Mouse (Mus musculus) cortical plate, adult 2 months (tissue): ENCODE data around the gene Srrm1. TPM values are rescaled to one million over a fixed set of nuclear protein-coding genes. Genes with fewer than 3 reads are reported as not detected.
"Not testable (repeated sequence)": the region's sequence is repeated elsewhere in the genome, so short reads cannot be mapped to it uniquely, and the experiment has no call there.

Source experiments
- H3K27ac ChIP-seq: fragments of 200-500 bp; 2 replicates; pipeline ENCODE4 v1.5.1; 2012; ENCODE audit warnings: low read length, control low read depth, inconsistent platforms; ENCODE audit not compliant: insufficient read depth
- H3K4me1 ChIP-seq: fragments of 200-500 bp; 2 replicates; pipeline ENCODE4 v1.6.1; 2011; ENCODE audit warnings: low read length; ENCODE audit not compliant: control insufficient read depth, insufficient read depth
- H3K4me3 ChIP-seq: fragments of 200-500 bp; 2 replicates; pipeline ENCODE4 v1.5.1; 2011; ENCODE audit warnings: mild to moderate bottlenecking, low read length, control low read depth; ENCODE audit not compliant: insufficient read depth
- CTCF ChIP-seq: fragments of 200-500 bp; IDR thresholded peaks from 2 replicates; pipeline ENCODE4 v1.5.1; 2011; ENCODE audit warnings: mild to moderate bottlenecking, control low read depth, low read length; ENCODE audit not compliant: insufficient read depth; ENCODE audit errors: extremely low read depth
- POLR2A ChIP-seq: fragments of 200-500 bp; IDR thresholded peaks from 2 replicates; pipeline ENCODE4 v1.6.1; 2011; ENCODE audit warnings: mild to moderate bottlenecking, low read length, control low read depth; ENCODE audit not compliant: insufficient read depth; ENCODE audit errors: extremely low read depth
- polyA plus RNA-seq: library from polyadenylated mRNA; depleted of rRNA; stranded (reverse); fragments of >200 nt; gene quantifications from 2 replicates; pipeline ENCODE4 v1.2.3, GENCODE M21; 2012

The Srrm1 gene
- polyA plus RNA-seq, 1 experiment, result 115 TPM

GRCm38 (mm10) chr4:135357221-135357920 is 4.2 kb upstream of the Srrm1 start:
- Histone ChIP-seq H3K27ac (no peak overlapping the region), H3K4me3 (no peak overlapping the region), H3K4me1 (no peaks in the 10 kb centered on the region)
- TF ChIP-seq CTCF, result no peak

- Histone ChIP-seq H3K4me1 (no peaks in the 10 kb centered on the region; the same call in 1 of the 2 replicates), H3K27ac (no peak overlapping the region), H3K4me3 (no peak overlapping the region)
- TF ChIP-seq CTCF, result no peak
- TF ChIP-seq POLR2A, result no peak
These were observed 2.9 kb upstream of the Srrm1 start for GRCm38 (mm10) chr4:135355886-135356550.

GRCm38 (mm10) chr4:135354751-135355150 is 1.6 kb upstream of the Srrm1 start:
- not testable (repeated sequence) for H3K4me1 ChIP-seq, H3K4me3 ChIP-seq, H3K27ac ChIP-seq

DNA sequence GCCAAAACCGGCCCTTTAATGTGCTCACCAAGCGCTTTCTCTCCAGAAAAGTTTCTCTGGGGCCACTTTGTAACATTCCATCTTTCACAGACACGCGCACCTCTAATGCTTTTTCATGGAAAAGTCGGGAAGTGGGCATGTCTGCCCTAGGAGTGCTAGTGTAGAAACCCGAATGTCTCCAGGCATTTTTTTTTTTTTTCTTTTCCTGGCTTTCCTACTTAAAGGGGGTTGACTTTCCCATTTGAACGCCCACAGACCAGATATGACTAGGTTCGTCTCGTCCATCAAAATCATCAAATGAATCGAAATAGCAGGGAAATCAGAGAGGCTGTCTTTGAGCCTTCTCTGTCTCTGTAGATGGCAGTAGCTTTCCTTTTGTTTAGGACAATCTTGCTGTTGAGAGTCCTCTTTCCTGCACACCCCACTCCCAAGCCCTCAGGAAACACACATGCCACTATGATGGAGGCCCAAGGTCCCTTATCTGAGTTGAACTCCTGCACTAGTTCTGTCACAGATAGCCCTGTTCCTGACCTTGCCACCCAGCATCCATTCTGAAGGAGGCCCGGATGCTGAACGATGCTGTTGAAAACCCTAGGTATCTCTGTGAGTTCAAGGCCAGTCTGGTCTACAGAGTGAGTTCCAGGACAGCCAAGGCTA is 801 bp upstream of the Srrm1 start:
- Histone ChIP-seq H3K4me3 (peak overlapping the region; percentile 55), H3K27ac (peak overlapping the region; percentile 69), H3K4me1 (no peaks in the 10 kb centered on the region; the same call in 1 of the 2 replicates)
- TF ChIP-seq POLR2A (no peak), CTCF (no peak)

DNA sequence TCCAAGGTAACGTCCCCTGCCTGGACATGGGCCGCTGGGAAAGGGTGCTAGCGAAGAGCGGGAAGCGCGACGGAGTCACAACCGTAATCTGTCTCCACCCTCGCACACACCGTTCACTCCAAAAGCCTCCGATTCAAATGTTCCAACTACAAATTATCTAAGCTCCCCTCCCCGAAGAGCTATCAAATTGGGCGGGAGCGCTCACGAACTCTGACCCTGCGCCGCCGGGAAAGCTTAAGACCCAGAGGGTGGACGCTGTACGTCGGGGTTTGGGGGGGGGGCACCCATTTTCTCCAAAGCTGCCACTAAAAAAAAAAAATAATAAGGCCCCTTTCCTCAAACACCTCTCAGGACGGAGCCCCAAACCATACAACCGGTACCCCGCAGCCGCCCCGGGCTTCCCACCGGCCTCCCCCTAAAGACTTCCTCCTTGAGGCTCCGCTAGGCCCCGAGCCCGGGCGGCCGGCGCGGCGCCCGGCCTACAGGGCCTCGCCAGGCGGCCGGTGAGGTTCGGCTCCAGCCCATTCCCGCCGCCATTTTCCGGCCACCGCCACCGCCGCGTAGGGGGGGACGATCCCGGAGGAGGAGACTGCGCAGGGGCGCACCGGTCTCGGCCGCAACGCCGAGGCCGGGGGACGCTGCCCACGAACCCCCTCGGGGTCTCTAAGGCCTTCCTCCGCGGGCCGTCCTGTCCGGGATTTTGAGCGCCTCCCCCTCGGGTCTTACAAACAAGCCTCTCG is 625 bp downstream of the Srrm1 start:
- TF ChIP-seq CTCF (no peak), POLR2A (no peak)
- Histone ChIP-seq H3K4me1 (no peaks in the 10 kb centered on the region; the same call in 1 of the 2 replicates), H3K4me3 (peak overlapping the region; percentile 55), H3K27ac (peak overlapping the region; percentile 83; the same call in 1 of the 2 replicates)

- no peak overlapping the region for H3K27ac ChIP-seq
- TF ChIP-seq POLR2A (no peak), CTCF (no peak)
- H3K4me1 ChIP-seq, result no peaks in the 10 kb centered on the region
- no peak overlapping the region for H3K4me3 ChIP-seq
These were observed 15.7 kb downstream of the Srrm1 start for GRCm38 (mm10) chr4:135337376-135337942.

- TF ChIP-seq POLR2A (no peak), CTCF (no peak)
- no peaks in the 10 kb centered on the region for H3K4me1 ChIP-seq
- no peak overlapping the region for H3K4me3 ChIP-seq
- H3K27ac ChIP-seq, result no peak overlapping the region
These were observed 17.1 kb downstream of the Srrm1 start for GRCm38 (mm10) chr4:135336023-135336357.

GRCm38 (mm10) chr4:135335327-135336022 is 17.6 kb downstream of the Srrm1 start:
- Histone ChIP-seq H3K4me1 (no peaks in the 10 kb centered on the region), H3K4me3 (no peak overlapping the region), H3K27ac (no peak overlapping the region)
- TF ChIP-seq POLR2A (no peak), CTCF (no peak)

DNA sequence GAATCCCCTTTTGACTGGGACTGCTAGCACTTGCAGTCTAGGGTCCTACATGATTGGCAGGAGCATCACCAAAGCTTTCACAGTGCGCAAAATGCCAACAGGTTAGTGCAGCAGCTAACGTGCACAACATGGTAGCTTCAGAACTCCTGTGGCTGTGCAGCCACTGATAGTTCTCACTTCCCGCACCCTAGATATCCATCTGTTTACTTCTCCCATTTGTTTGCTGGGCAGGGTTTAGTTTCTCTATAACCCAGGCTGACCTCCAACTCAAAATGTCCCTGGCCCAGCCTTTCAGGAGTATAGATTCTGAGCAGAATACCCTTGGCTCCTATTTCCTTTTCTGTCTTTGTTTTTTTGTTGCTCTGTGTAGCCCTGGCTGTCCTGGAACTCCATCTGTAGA is 26.7 kb downstream of the Srrm1 start:
- Histone ChIP-seq H3K27ac (no peak overlapping the region), H3K4me3 (no peak overlapping the region), H3K4me1 (0 out of 2 replicates have a peak, but pooled peaks cover 1% of the 10 kb centered on the region)
- no peak for TF ChIP-seq POLR2A
- no peak for TF ChIP-seq CTCF
